9 mouse cellular contexts compared by ENCODE assay signal in the genomic region with DNA sequence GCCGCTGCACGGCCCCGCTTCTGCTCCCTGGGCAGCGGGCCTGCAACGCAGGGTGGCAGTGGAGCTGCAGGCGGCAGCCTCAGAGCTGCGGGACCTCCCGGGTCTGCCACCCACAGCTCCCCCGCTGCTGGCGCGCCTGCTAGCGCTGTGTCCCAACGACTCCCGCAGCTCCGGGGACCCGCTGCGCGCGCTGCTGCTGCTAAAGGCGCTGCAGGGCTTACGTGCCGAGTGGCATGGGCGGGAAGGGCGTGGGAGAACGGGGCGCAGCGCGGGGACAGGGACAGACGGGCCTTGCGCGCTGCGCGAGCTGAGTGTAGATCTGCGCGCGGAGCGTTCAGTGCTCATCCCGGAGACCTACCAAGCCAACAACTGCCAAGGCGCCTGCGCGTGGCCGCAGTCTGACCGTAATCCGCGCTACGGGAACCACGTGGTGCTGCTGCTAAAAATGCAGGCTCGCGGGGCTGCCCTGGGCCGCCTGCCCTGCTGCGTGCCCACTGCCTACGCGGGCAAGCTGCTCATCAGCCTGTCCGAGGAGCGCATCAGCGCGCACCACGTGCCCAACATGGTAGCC. TPM values are rescaled to one million over a fixed set of nuclear protein-coding genes. Genes with fewer than 3 reads are reported as not detected.
DNase-seq lines count a peak whose midpoint lies in the region; ATAC-seq and TF ChIP-seq lines count a peak whose summit lies in the region.
"Had no signal": no experiment of that assay in that cellular context is flagged by ENCODE, and none has a peak within 500 bp of the region (broad histone marks: within the 10 kb centered on the region; RNA-seq: fewer than 3 reads in every experiment).

No protein-coding gene starts in this region.

- no peak for TF ChIP-seq POLR2A in bone marrow macrophage, adult 2 months (IDR thresholded peaks at IDR 0.05; ENCODE audit: borderline replicate concordance, low read depth, low read length)
- TF ChIP-seq POLR2A in liver, adult 2 months (IDR thresholded peaks at IDR 0.05; ENCODE audit: extremely low read depth, insufficient read depth, low read length) = no peak

- peak; percentile 51 for ATAC-seq in heart, embryonic 13.5 days (ENCODE audit: extremely low read depth, insufficient number of reproducible peaks, low FRiP score, low TSS enrichment)
- ATAC-seq in kidney, embryonic 16.5 days (ENCODE audit: low FRiP score, low TSS enrichment) = peak; percentile 55
- peak; percentile 79 for ATAC-seq in midbrain, postnatal 0 days (ENCODE audit: low FRiP score)
- peak; percentile 25 for ATAC-seq in stomach, embryonic 15.5 days (ENCODE audit: insufficient read depth, low FRiP score, low read depth)
- ATAC-seq: Patski had no signal

- H3K79me2 ChIP-seq in liver, adult 2 months (ENCODE audit: control insufficient read depth, insufficient read depth, low read length) = no peaks in the 10 kb centered on the region

- WGBS in forebrain, embryonic 10.5 days = 2% methylated on average over 58 of the region's 58 CpGs
- WGBS in heart, embryonic 13.5 days = under 1% methylated on average over 58 of the region's 58 CpGs
- WGBS in kidney, embryonic 16.5 days = under 1% methylated on average over 58 of the region's 58 CpGs
- 8% methylated on average over 58 of the region's 58 CpGs for WGBS in liver, adult 2 months
- WGBS in midbrain, postnatal 0 days = under 1% methylated on average over 56 of the region's 58 CpGs
- WGBS in stomach, embryonic 15.5 days = under 1% methylated on average over 53 of the region's 58 CpGs

- peak overlapping the region; percentile 69 for H3K4me3 ChIP-seq in bone marrow macrophage, adult 2 months (ENCODE audit: insufficient read depth, low read length)
- H3K4me3 ChIP-seq in forebrain, embryonic 10.5 days = peak overlapping the region; percentile 61
- peak overlapping the region; percentile 55 for H3K4me3 ChIP-seq in heart, embryonic 13.5 days
- peak overlapping the region; percentile 49 for H3K4me3 ChIP-seq in kidney, embryonic 16.5 days (ENCODE audit: low read length)
- peak overlapping the region; percentile 50 for H3K4me3 ChIP-seq in liver, adult 2 months (ENCODE audit: insufficient read depth, low read depth, low read length)
- H3K4me3 ChIP-seq in midbrain, postnatal 0 days (ENCODE audit: low read depth, low read length) = peak overlapping the region; percentile 51
- peak overlapping the region; percentile 46 for H3K4me3 ChIP-seq in stomach, embryonic 15.5 days (replicated peaks)

- peak overlapping the region; percentile 87 for H3K9ac ChIP-seq in heart, embryonic 13.5 days
- H3K9ac ChIP-seq in kidney, embryonic 16.5 days (replicated peaks; ENCODE audit: low read length) = peak overlapping the region; percentile 70
- H3K9ac ChIP-seq in liver, adult 2 months (ENCODE audit: low read depth, low read length) = peak overlapping the region; percentile 81
- H3K9ac ChIP-seq in midbrain, postnatal 0 days (replicated peaks; ENCODE audit: low read length, poor library complexity, severe bottlenecking) = peak overlapping the region; percentile 86
- H3K9ac ChIP-seq in stomach, embryonic 15.5 days = peak overlapping the region; percentile 43; the same call in 1 of the 2 replicates

- peak overlapping the region; percentile 46; the same call in 1 of the 2 replicates for H3K27ac ChIP-seq in bone marrow macrophage, adult 2 months (ENCODE audit: insufficient read depth, low read depth, low read length)
- peak overlapping the region; percentile 85 for H3K27ac ChIP-seq in forebrain, embryonic 10.5 days
- H3K27ac ChIP-seq in heart, embryonic 13.5 days (replicated peaks) = peak overlapping the region; percentile 81
- H3K27ac ChIP-seq in kidney, embryonic 16.5 days (ENCODE audit: low read length) = peak overlapping the region; percentile 66
- no peak overlapping the region for H3K27ac ChIP-seq in liver, adult 2 months (replicated peaks; ENCODE audit: insufficient read depth, low read depth, low read length)
- peak overlapping the region; percentile 87 for H3K27ac ChIP-seq in midbrain, postnatal 0 days (ENCODE audit: low read depth, low read length)
- H3K27ac ChIP-seq in stomach, embryonic 15.5 days = peak overlapping the region; percentile 78

- peak; percentile 70 for DNase-seq in CD4-positive helper T cell, adult 2 months (ENCODE audit: low read depth, low spot score)
- peak; percentile 77 for DNase-seq in forebrain, embryonic 10.5 days (ENCODE audit: extremely low spot score, low spot score)
- DNase-seq in liver, adult 2 months (ENCODE audit: extremely low read depth, low read depth, low spot score) = peak; percentile 57
- DNase-seq in midbrain, postnatal 0 days (ENCODE audit: low spot score) = peak; percentile 90

- peaks cover 37% of the 10 kb centered on the region for H3K36me3 ChIP-seq in forebrain, embryonic 10.5 days (replicated peaks)
- H3K36me3 ChIP-seq in heart, embryonic 13.5 days = peaks cover 34% of the 10 kb centered on the region
- H3K36me3 ChIP-seq in kidney, embryonic 16.5 days (ENCODE audit: insufficient read depth, low read length) = peaks cover 31% of the 10 kb centered on the region
- H3K36me3 ChIP-seq in liver, adult 2 months (ENCODE audit: control insufficient read depth, insufficient read depth, low read length) = peaks cover 2% of the 10 kb centered on the region; the same call in 1 of the 2 replicates
- peaks cover 31% of the 10 kb centered on the region for H3K36me3 ChIP-seq in midbrain, postnatal 0 days (ENCODE audit: insufficient read depth, low read length)
- H3K36me3 ChIP-seq in stomach, embryonic 15.5 days = peaks cover 30% of the 10 kb centered on the region

- H3K9me3 ChIP-seq in forebrain, embryonic 10.5 days = no peaks in the 10 kb centered on the region
- no peaks in the 10 kb centered on the region for H3K9me3 ChIP-seq in heart, embryonic 13.5 days
- no peaks in the 10 kb centered on the region for H3K9me3 ChIP-seq in kidney, embryonic 16.5 days (ENCODE audit: low read length)
- no peaks in the 10 kb centered on the region for H3K9me3 ChIP-seq in midbrain, postnatal 0 days (ENCODE audit: low read length)
- H3K9me3 ChIP-seq in stomach, embryonic 15.5 days = no peaks in the 10 kb centered on the region

- TF ChIP-seq CTCF in bone marrow macrophage, adult 2 months (IDR thresholded peaks at IDR 0.05; ENCODE audit: low read depth, low read length) = no peak
- TF ChIP-seq CTCF in liver, adult 2 months (IDR thresholded peaks at IDR 0.05; ENCODE audit: low read depth, low read length) = no peak
- peak; percentile 18; the same call in 1 of the 2 replicates for TF ChIP-seq CTCF in midbrain, postnatal 0 days (IDR thresholded peaks at IDR 0.05)

- H3K4me2 ChIP-seq in heart, embryonic 13.5 days = peak overlapping the region; percentile 93
- H3K4me2 ChIP-seq in kidney, embryonic 16.5 days (replicated peaks; ENCODE audit: low read depth, low read length) = peak overlapping the region; percentile 95
- H3K4me2 ChIP-seq in midbrain, postnatal 0 days (ENCODE audit: low read depth, low read length, poor library complexity, severe bottlenecking) = peak overlapping the region; percentile 94
- peak overlapping the region; percentile 92 for H3K4me2 ChIP-seq in stomach, embryonic 15.5 days

- peaks cover 71% of the 10 kb centered on the region for H3K27me3 ChIP-seq in forebrain, embryonic 10.5 days (ENCODE audit: poor library complexity, severe bottlenecking)
- H3K27me3 ChIP-seq in heart, embryonic 13.5 days (replicated peaks) = peaks cover 39% of the 10 kb centered on the region
- peaks cover 6% of the 10 kb centered on the region for H3K27me3 ChIP-seq in kidney, embryonic 16.5 days (ENCODE audit: insufficient read depth, low read length)
- H3K27me3 ChIP-seq in liver, adult 2 months (ENCODE audit: control insufficient read depth, insufficient read depth, low read length) = no peaks in the 10 kb centered on the region; the same call in 1 of the 2 replicates
- H3K27me3 ChIP-seq in midbrain, postnatal 0 days (ENCODE audit: insufficient read depth, low read length) = no peaks in the 10 kb centered on the region
- H3K27me3 ChIP-seq in stomach, embryonic 15.5 days (replicated peaks) = peaks cover 22% of the 10 kb centered on the region; the same call in 1 of the 2 replicates

- H3K4me1 ChIP-seq in bone marrow macrophage, adult 2 months (ENCODE audit: control insufficient read depth, insufficient read depth, low read length) = peaks cover 2% of the 10 kb centered on the region; the same call in 1 of the 2 replicates
- peaks cover 57% of the 10 kb centered on the region for H3K4me1 ChIP-seq in forebrain, embryonic 10.5 days
- H3K4me1 ChIP-seq in heart, embryonic 13.5 days = peaks cover 62% of the 10 kb centered on the region
- H3K4me1 ChIP-seq in kidney, embryonic 16.5 days (ENCODE audit: insufficient read depth, low read length) = peaks cover 48% of the 10 kb centered on the region
- peaks cover 5% of the 10 kb centered on the region for H3K4me1 ChIP-seq in liver, adult 2 months (ENCODE audit: control insufficient read depth, insufficient read depth, low read length)
- H3K4me1 ChIP-seq in midbrain, postnatal 0 days (ENCODE audit: insufficient read depth, low read length) = peaks cover 10% of the 10 kb centered on the region; the same call in 1 of the 2 replicates
- H3K4me1 ChIP-seq in stomach, embryonic 15.5 days = peaks cover 45% of the 10 kb centered on the region

RNA-seq across cellular contexts. Expression of a gene that starts 2.1 kb away (rescaled TPM):
- not detected in 2 replicates for polyA plus RNA-seq in bone marrow macrophage, adult 2 months (2012; ENCODE audit: insufficient read depth, insufficient read length, missing spikeins)
- 0.09 TPM in 2 replicates for polyA plus RNA-seq in forebrain, embryonic 10.5 days (2016; fragmentation: Nextera tagmentation; extraction: Ambion mirVana)
- polyA plus RNA-seq in heart, embryonic 13.5 days (2015; fragmentation: Nextera tagmentation; extraction: Ambion mirVana) = 0.11 TPM in 1 of 2 replicates, not detected in the other
- polyA plus RNA-seq in kidney, embryonic 16.5 days (2015; fragmentation: Nextera tagmentation; extraction: Ambion mirVana) = 0.70 TPM in 1 of 2 replicates, not detected in the other
- 0.13 and 0.18 TPM in 2 replicates for total RNA-seq in liver, adult 2 months (2014; rRNA removed)
- 0.09 and 0.21 TPM in 2 replicates for polyA plus RNA-seq in liver, adult 2 months (2012; rRNA removed)
- 0.82 and 2.9 TPM in 2 replicates for total RNA-seq in midbrain, postnatal 0 days (2014; rRNA removed)
- polyA plus RNA-seq in midbrain, postnatal 0 days (2015; fragmentation: Nextera tagmentation; extraction: Ambion mirVana) = not detected in 2 replicates
- polyA plus RNA-seq in stomach, embryonic 15.5 days (2015; fragmentation: Nextera tagmentation; extraction: Ambion mirVana) = not detected in 2 replicates

RNA-seq across cellular contexts. Expression of a gene that starts 6.2 kb away (rescaled TPM):
- not detected in 2 replicates for polyA plus RNA-seq in bone marrow macrophage, adult 2 months (2012; ENCODE audit: insufficient read depth, insufficient read length, missing spikeins)
- 0.40 and 0.65 TPM in 2 replicates for polyA plus RNA-seq in forebrain, embryonic 10.5 days (2016; fragmentation: Nextera tagmentation; extraction: Ambion mirVana)
- polyA plus RNA-seq in heart, embryonic 13.5 days (2015; fragmentation: Nextera tagmentation; extraction: Ambion mirVana) = 5.7 and 5.9 TPM in 2 replicates
- 4.5 and 4.6 TPM in 2 replicates for polyA plus RNA-seq in kidney, embryonic 16.5 days (2015; fragmentation: Nextera tagmentation; extraction: Ambion mirVana)
- not detected in 2 replicates for total RNA-seq in liver, adult 2 months (2014; rRNA removed)
- not detected in 2 replicates for polyA plus RNA-seq in liver, adult 2 months (2012; rRNA removed)
- not detected in 2 replicates for total RNA-seq in midbrain, postnatal 0 days (2014; rRNA removed)
- polyA plus RNA-seq in midbrain, postnatal 0 days (2015; fragmentation: Nextera tagmentation; extraction: Ambion mirVana) = 0.83 and 1.1 TPM in 2 replicates
- 1.0 and 1.4 TPM in 2 replicates for polyA plus RNA-seq in stomach, embryonic 15.5 days (2015; fragmentation: Nextera tagmentation; extraction: Ambion mirVana)
- polyA plus RNA-seq: Patski had no signal

RNA-seq across cellular contexts. Expression of a gene that starts 8.7 kb away (rescaled TPM):
- polyA plus RNA-seq in bone marrow macrophage, adult 2 months (2012; ENCODE audit: insufficient read depth, insufficient read length, missing spikeins) = 117 and 122 TPM in 2 replicates
- 196 and 197 TPM in 2 replicates for polyA plus RNA-seq in forebrain, embryonic 10.5 days (2016; fragmentation: Nextera tagmentation; extraction: Ambion mirVana)
- polyA plus RNA-seq in heart, embryonic 13.5 days (2015; fragmentation: Nextera tagmentation; extraction: Ambion mirVana) = 79.6 and 86.5 TPM in 2 replicates
- polyA plus RNA-seq in kidney, embryonic 16.5 days (2015; fragmentation: Nextera tagmentation; extraction: Ambion mirVana) = 123 and 129 TPM in 2 replicates
- 16.0 and 17.4 TPM in 2 replicates for total RNA-seq in liver, adult 2 months (2014; rRNA removed)
- 29.4 and 42.2 TPM in 2 replicates for polyA plus RNA-seq in liver, adult 2 months (2012; rRNA removed)
- 68.0 and 88.1 TPM in 2 replicates for total RNA-seq in midbrain, postnatal 0 days (2014; rRNA removed)
- 94.1 and 103 TPM in 2 replicates for polyA plus RNA-seq in midbrain, postnatal 0 days (2015; fragmentation: Nextera tagmentation; extraction: Ambion mirVana)
- polyA plus RNA-seq in stomach, embryonic 15.5 days (2015; fragmentation: Nextera tagmentation; extraction: Ambion mirVana) = 117 and 118 TPM in 2 replicates

RNA-seq across cellular contexts. Expression of a gene that starts 9.1 kb away (rescaled TPM):
- 38.5 and 51.4 TPM in 2 replicates for polyA plus RNA-seq in bone marrow macrophage, adult 2 months (2012; ENCODE audit: insufficient read depth, insufficient read length, missing spikeins)
- polyA plus RNA-seq in forebrain, embryonic 10.5 days (2016; fragmentation: Nextera tagmentation; extraction: Ambion mirVana) = 110 and 118 TPM in 2 replicates
- polyA plus RNA-seq in heart, embryonic 13.5 days (2015; fragmentation: Nextera tagmentation; extraction: Ambion mirVana) = 46.3 and 53.4 TPM in 2 replicates
- polyA plus RNA-seq in kidney, embryonic 16.5 days (2015; fragmentation: Nextera tagmentation; extraction: Ambion mirVana) = 71.2 and 87.3 TPM in 2 replicates
- 6.7 and 8.6 TPM in 2 replicates for total RNA-seq in liver, adult 2 months (2014; rRNA removed)
- 12.7 and 17.8 TPM in 2 replicates for polyA plus RNA-seq in liver, adult 2 months (2012; rRNA removed)
- total RNA-seq in midbrain, postnatal 0 days (2014; rRNA removed) = 18.3 and 34.2 TPM in 2 replicates
- polyA plus RNA-seq in midbrain, postnatal 0 days (2015; fragmentation: Nextera tagmentation; extraction: Ambion mirVana) = 61.5 and 64.3 TPM in 2 replicates
- polyA plus RNA-seq in stomach, embryonic 15.5 days (2015; fragmentation: Nextera tagmentation; extraction: Ambion mirVana) = 52.6 and 62.0 TPM in 2 replicates

RNA-seq across cellular contexts. Expression of a gene that starts 19.3 kb away (rescaled TPM):
- polyA plus RNA-seq in bone marrow macrophage, adult 2 months (2012; ENCODE audit: insufficient read depth, insufficient read length, missing spikeins) = 823 and 921 TPM in 2 replicates
- 2,273 and 2,281 TPM in 2 replicates for polyA plus RNA-seq in forebrain, embryonic 10.5 days (2016; fragmentation: Nextera tagmentation; extraction: Ambion mirVana)
- 2,053 and 2,109 TPM in 2 replicates for polyA plus RNA-seq in heart, embryonic 13.5 days (2015; fragmentation: Nextera tagmentation; extraction: Ambion mirVana)
- polyA plus RNA-seq in kidney, embryonic 16.5 days (2015; fragmentation: Nextera tagmentation; extraction: Ambion mirVana) = 1,744 and 2,086 TPM in 2 replicates
- total RNA-seq in liver, adult 2 months (2014; rRNA removed) = 527 and 614 TPM in 2 replicates
- 1,187 and 1,294 TPM in 2 replicates for polyA plus RNA-seq in liver, adult 2 months (2012; rRNA removed)
- 863 and 928 TPM in 2 replicates for total RNA-seq in midbrain, postnatal 0 days (2014; rRNA removed)
- 1,039 and 1,193 TPM in 2 replicates for polyA plus RNA-seq in midbrain, postnatal 0 days (2015; fragmentation: Nextera tagmentation; extraction: Ambion mirVana)
- polyA plus RNA-seq in stomach, embryonic 15.5 days (2015; fragmentation: Nextera tagmentation; extraction: Ambion mirVana) = 1,556 and 1,602 TPM in 2 replicates

Comparison
In these comparisons a context has a peak if more than half of its experiments do, and no peak if none do; other contexts are left out.
1. ATAC-seq: peak in every context shown above with its lines; median percentile 79 in midbrain, postnatal 0 days; 55 in kidney, embryonic 16.5 days; 51 in heart, embryonic 13.5 days; 25 in stomach, embryonic 15.5 days.